Mouse (Mus musculus): ENCODE measurements around the gene Ago3.

The Ago3 gene

GRCm38 (mm10) chr4:126313202-126313601 is 116.2 kb downstream of the Ago3 start:
- in situ Hi-C loops (cut with MboI, MseI) = no loop called here

GRCm38 (mm10) chr4:126311566-126312200 is 117.7 kb downstream of the Ago3 start:
- in situ Hi-C loops (cut with MboI, MseI) = no loop called here

GRCm38 (mm10) chr4:126310344-126310743 is 119.0 kb downstream of the Ago3 start:
- in situ Hi-C loops (cut with MboI, MseI) = no loop called here

GRCm38 (mm10) chr4:126309922-126310309 is 119.4 kb downstream of the Ago3 start:
- in situ Hi-C loops (cut with MboI, MseI) = loop anchor here (5.0 kb wide), 1 partner anchor 83 kb away; no protein-coding TSS in a partner anchor

GRCm38 (mm10) chr4:126309211-126309921 is 120.0 kb downstream of the Ago3 start:
- in situ Hi-C loops (cut with MboI, MseI) = loop anchor here (5.0 kb wide), 1 partner anchor 82 kb away; no protein-coding TSS in a partner anchor

GRCm38 (mm10) chr4:126306827-126307226 is 122.5 kb downstream of the Ago3 start:
- in situ Hi-C loops (cut with MboI, MseI) = loop anchor here (5.0 kb wide), 1 partner anchor 80 kb away; no protein-coding TSS in a partner anchor

GRCm38 (mm10) chr4:126306058-126306457 is 123.3 kb downstream of the Ago3 start:
- in situ Hi-C loops (cut with MboI, MseI) = loop anchor here (5.0 kb wide), 1 partner anchor 79 kb away; no protein-coding TSS in a partner anchor

GRCm38 (mm10) chr4:126305428-126305827 is 123.9 kb downstream of the Ago3 start:
- in situ Hi-C loops (cut with MboI, MseI) = loop anchor here (5.0 kb wide), 1 partner anchor 78 kb away; no protein-coding TSS in a partner anchor

GRCm38 (mm10) chr4:126303877-126304276 is 125.5 kb downstream of the Ago3 start:
- in situ Hi-C loops (cut with MboI, MseI) = no loop called here

- in situ Hi-C loops (cut with MboI, MseI) = no loop called here
These were observed 127.6 kb downstream of the Ago3 start for GRCm38 (mm10) chr4:126301584-126302309.

GRCm38 (mm10) chr4:126300916-126301583 is 128.3 kb downstream of the Ago3 start:
- in situ Hi-C loops (cut with MboI, MseI) = no loop called here

- in situ Hi-C loops (cut with MboI, MseI) = no loop called here
These were observed 132.7 kb downstream of the Ago3 start for GRCm38 (mm10) chr4:126296617-126297101.

- in situ Hi-C loops (cut with MboI, MseI) = no loop called here
These were observed 133.4 kb downstream of the Ago3 start for GRCm38 (mm10) chr4:126295937-126296336.

GRCm38 (mm10) chr4:126295152-126295551 is 134.2 kb downstream of the Ago3 start:
- in situ Hi-C loops (cut with MboI, MseI) = no loop called here

- in situ Hi-C loops (cut with MboI, MseI) = no loop called here
These were observed 138.2 kb downstream of the Ago3 start for GRCm38 (mm10) chr4:126291196-126291595.

- in situ Hi-C loops (cut with MboI, MseI) = no loop called here
These were observed 139.0 kb downstream of the Ago3 start for GRCm38 (mm10) chr4:126290314-126290713.

- in situ Hi-C loops (cut with MboI, MseI) = no loop called here
These were observed 141.2 kb downstream of the Ago3 start for GRCm38 (mm10) chr4:126288085-126288666.

GRCm38 (mm10) chr4:126287302-126287995 is 141.9 kb downstream of the Ago3 start:
- in situ Hi-C loops (cut with MboI, MseI) = no loop called here

GRCm38 (mm10) chr4:126286492-126286891 is 142.9 kb downstream of the Ago3 start, which contains the start of gene Col8a2:
Gene Col8a2 (plus strand): TSS chr4:126286793.
- in situ Hi-C loops (cut with MboI, MseI) = no loop called here

GRCm38 (mm10) chr4:126283582-126283981 is 145.8 kb downstream of the Ago3 start:
- in situ Hi-C loops (cut with MboI, MseI) = no loop called here

Measured in T-helper 1 cell (primary cell).